Mouse (Mus musculus): ENCODE results near the gene Chchd6.

- TF ChIP-seq CTCF (IDR thresholded peaks at IDR 0.05; ENCODE audit: low read depth) (no peak), EP300 (IDR thresholded peaks at IDR 0.05; ENCODE audit: low read depth) (no peak)
These were observed 187.2 kb downstream of the Chchd6 start for GRCm38 (mm10) chr6:89408259-89408658.
